39 mouse cellular contexts compared by ENCODE assay signal in the genomic region with DNA sequence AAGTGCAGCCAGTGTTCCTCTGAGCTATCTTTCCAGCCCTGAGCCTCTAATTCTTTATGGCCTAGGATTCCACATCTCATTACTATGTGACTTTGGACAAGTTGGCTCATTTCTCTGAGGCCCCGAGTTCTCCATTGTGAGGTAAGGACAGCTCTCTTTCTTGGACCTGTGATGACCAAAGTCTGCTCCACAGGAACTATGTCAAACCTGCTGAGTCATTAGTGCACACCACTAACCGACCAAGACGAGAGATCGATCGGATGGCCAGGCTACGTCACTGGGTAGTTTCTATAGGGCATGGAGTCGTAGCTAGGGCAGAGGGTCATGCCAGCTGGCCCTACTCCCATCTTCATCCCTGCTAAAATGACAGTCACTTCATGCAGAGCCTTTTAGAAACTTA. TPM values are rescaled to one million over a fixed set of nuclear protein-coding genes. Genes with fewer than 3 reads are reported as not detected.
"Had no signal": no experiment of that assay in that cellular context is flagged by ENCODE, and none has a peak within 500 bp of the region (broad histone marks: within the 10 kb centered on the region; RNA-seq: fewer than 3 reads in every experiment).

No protein-coding gene starts in this region.

- H3K9ac ChIP-seq: heart, embryonic 12.5 days; hindbrain, embryonic 13.5 days; hindbrain, embryonic 15.5 days; limb, embryonic 12.5 days; liver, embryonic 13.5 days; liver, embryonic 15.5 days had no signal

- H3K4me2 ChIP-seq: heart, embryonic 12.5 days; hindbrain, embryonic 13.5 days; hindbrain, embryonic 15.5 days; limb, embryonic 12.5 days; liver, embryonic 11.5 days; liver, embryonic 13.5 days; liver, embryonic 15.5 days had no signal

- ATAC-seq: hindbrain, postnatal 0 days had no signal

- H3K9me3 ChIP-seq: heart, embryonic 10.5 days; heart, embryonic 12.5 days; hindbrain, embryonic 13.5 days; hindbrain, embryonic 15.5 days; limb, embryonic 10.5 days; limb, embryonic 12.5 days; liver, embryonic 13.5 days; liver, embryonic 15.5 days had no signal

- DNase-seq: gastrocnemius, adult 2 months; gastrocnemius, postnatal 10 days; gastrocnemius, postnatal 25 days; heart, adult 18-20 months; heart, postnatal 10 days; kidney, adult 18-20 months; kidney, adult 8-10 months; kidney, postnatal 10 days; kidney, postnatal 25 days; kidney, postnatal 4 days; liver; liver, embryonic 13.5 days had no signal

- H3K36me3 ChIP-seq: heart, embryonic 10.5 days; heart, embryonic 12.5 days; hindbrain, embryonic 13.5 days; hindbrain, embryonic 15.5 days; limb, embryonic 10.5 days; limb, embryonic 12.5 days; liver, embryonic 13.5 days; liver, embryonic 15.5 days had no signal

- H3K27ac ChIP-seq: gastrocnemius, adult 2 months; heart, embryonic 10.5 days; hindbrain, embryonic 13.5 days; hindbrain, embryonic 15.5 days; hindbrain, postnatal 0 days; layer of hippocampus, adult 2 months; left cerebral cortex, adult 2 months; limb, embryonic 10.5 days; limb, embryonic 12.5 days; liver, embryonic 13.5 days; liver, embryonic 15.5 days had no signal

- H3K4me1 ChIP-seq: heart, embryonic 10.5 days; heart, embryonic 12.5 days; hindbrain, embryonic 13.5 days; hindbrain, embryonic 15.5 days; limb, embryonic 10.5 days; limb, embryonic 12.5 days; liver, embryonic 13.5 days; liver, embryonic 15.5 days had no signal

- H3K4me3 ChIP-seq: gastrocnemius, adult 2 months; heart, embryonic 10.5 days; heart, embryonic 12.5 days; hindbrain, embryonic 13.5 days; hindbrain, embryonic 15.5 days; layer of hippocampus, adult 2 months; left cerebral cortex, adult 2 months; limb, embryonic 10.5 days; limb, embryonic 12.5 days; liver, embryonic 13.5 days; liver, embryonic 15.5 days had no signal

- H3K27me3 ChIP-seq: hindbrain, embryonic 15.5 days; liver, embryonic 13.5 days had no signal

RNA-seq across cellular contexts. Expression of a gene that starts 25.9 kb away (rescaled TPM):
- total RNA-seq: gastrocnemius, adult 2 months; gastrocnemius, postnatal 10 days; gastrocnemius, postnatal 25 days; gastrocnemius, postnatal 4 days; granulocyte monocyte progenitor cell, adult 5-6 weeks; heart, adult 18-20 months; heart, adult 8-10 months; heart, postnatal 10 days; heart, postnatal 25 days; hematopoietic stem cell, adult 5-6 weeks; hindbrain, postnatal 0 days; layer of hippocampus, adult 2 months; layer of hippocampus, postnatal 10 days; layer of hippocampus, postnatal 25 days; left cerebral cortex, adult 2 months; left cerebral cortex, postnatal 14 days; left cerebral cortex, postnatal 36 days had no signal
- polyA plus RNA-seq: heart, embryonic 12.5 days; heart, embryonic 14.5 days; heart, embryonic 16.5 days; hindbrain, embryonic 11.5 days; hindbrain, embryonic 13.5 days; hindbrain, embryonic 15.5 days; hindbrain, postnatal 0 days; kidney, embryonic 16.5 days; limb, embryonic 10.5 days; limb, embryonic 12.5 days; limb, embryonic 14.5 days; liver, embryonic 13.5 days; liver, embryonic 15.5 days had no signal

RNA-seq across cellular contexts. Expression of a gene that starts 55.4 kb away (rescaled TPM):
- total RNA-seq: gastrocnemius, adult 2 months; gastrocnemius, postnatal 10 days; gastrocnemius, postnatal 25 days; gastrocnemius, postnatal 4 days; granulocyte monocyte progenitor cell, adult 5-6 weeks; heart, adult 18-20 months; heart, adult 8-10 months; heart, postnatal 10 days; heart, postnatal 25 days; hematopoietic stem cell, adult 5-6 weeks had no signal
- polyA plus RNA-seq: heart, embryonic 10.5 days; heart, embryonic 12.5 days; heart, embryonic 14.5 days; heart, embryonic 16.5 days; intestine, embryonic 14.5 days; kidney, embryonic 14.5 days; kidney, embryonic 16.5 days; limb, embryonic 10.5 days; limb, embryonic 12.5 days; limb, embryonic 14.5 days; liver, embryonic 11.5 days; liver, embryonic 13.5 days; liver, embryonic 15.5 days had no signal
